Mouse (Mus musculus) midbrain, embryonic 10.5 days (tissue): ENCODE measurements around the gene Traf7. TPM values are rescaled to one million over a fixed set of nuclear protein-coding genes. Genes with fewer than 3 reads are reported as not detected.

Experiments used
- DNase-seq: peaks from one replicate; pipeline ENCODE4 v3.0.0-alpha.2; 2017; ENCODE audit warnings: low spot score
- H3K27ac ChIP-seq: fragments of 300-500 bp; sonication (generic); replicated peaks from 2 replicates; pipeline ENCODE4 v1.5.1; 2016; ENCODE audit warnings: mild to moderate bottlenecking
- H3K27me3 ChIP-seq: fragments of 300-500 bp; sonication (generic); 2 replicates; pipeline ENCODE4 v1.6.1; 2016; ENCODE audit warnings: low read depth, mild to moderate bottlenecking; ENCODE audit not compliant: poor library complexity, severe bottlenecking
- H3K36me3 ChIP-seq: fragments of 300-500 bp; sonication (generic); 2 replicates; pipeline ENCODE4 v1.6.1; 2016; ENCODE audit warnings: mild to moderate bottlenecking, moderate library complexity
- H3K4me1 ChIP-seq: fragments of 300-500 bp; sonication (generic); 2 replicates; pipeline ENCODE4 v1.6.1; 2016
- H3K4me3 ChIP-seq: fragments of 300-500 bp; sonication (generic); 2 replicates; pipeline ENCODE4 v1.5.1; 2016; ENCODE audit warnings: mild to moderate bottlenecking, moderate library complexity
- H3K9me3 ChIP-seq: fragments of 300-500 bp; sonication (generic); replicated peaks from 2 replicates; pipeline ENCODE4 v1.6.1; 2016; ENCODE audit warnings: mild to moderate bottlenecking
- WGBS: fragments of 180-500 bp; shearing (Covaris S2); methylation state at CpG from one replicate; pipeline ENCODE4 v1.1.7; 2016; 5-methylcytosine and 5-hydroxymethylcytosine counted together
- polyA plus RNA-seq: library from polyadenylated mRNA; unstranded; fragments of >200 nt; fragmentation: Nextera tagmentation; extraction: Ambion mirVana; gene quantifications from 2 replicates; pipeline ENCODE4 v1.2.1, GENCODE M21; 2016

Traf7 gene
- polyA plus RNA-seq, 1 experiment from 2014 or later = 110 TPM

DNA sequence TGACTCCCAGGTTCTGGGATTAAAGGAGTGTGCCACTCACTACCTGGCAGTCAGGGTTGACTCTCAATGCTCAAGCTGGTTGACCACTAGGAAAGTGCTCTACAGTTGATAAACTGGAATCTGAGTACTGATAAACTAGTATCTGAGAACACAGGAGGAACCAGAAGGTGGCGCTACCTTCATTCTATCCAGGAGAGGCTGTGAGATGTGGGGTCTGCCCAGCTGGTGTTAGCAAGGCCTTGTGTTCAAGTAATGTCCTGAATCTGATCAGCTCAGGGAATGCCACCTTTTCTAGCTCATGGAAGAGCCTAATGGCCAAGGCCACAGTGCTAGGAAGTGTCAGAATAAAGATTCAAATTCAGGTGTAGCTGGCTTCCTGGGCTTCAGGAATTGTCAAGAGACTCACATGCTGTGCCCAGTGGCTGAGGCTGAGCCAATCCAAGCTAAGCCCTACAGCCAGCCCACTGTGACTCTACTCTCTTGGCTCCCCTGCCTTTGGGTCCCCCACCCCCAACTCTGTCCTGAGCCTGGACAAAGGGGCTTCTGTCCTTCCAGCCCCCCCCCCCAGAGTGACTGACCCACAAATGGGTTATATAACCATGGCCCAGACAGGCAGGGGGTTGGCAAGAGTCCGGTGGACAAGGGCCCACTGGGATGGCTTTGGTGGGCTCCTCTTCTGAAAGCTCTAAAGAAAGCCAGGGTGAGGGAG, 33.0 kb downstream of the Traf7 start:
- no peak overlapping the region for H3K4me3 ChIP-seq
- H3K4me1 ChIP-seq = peaks cover 20% of the 10 kb centered on the region
- peaks cover 39% of the 10 kb centered on the region for H3K36me3 ChIP-seq
- H3K27ac ChIP-seq = 0 out of 2 replicates have a peak overlapping the region, but pooled peaks have one; percentile 28
- DNase-seq = peak; percentile 39
- 46% methylated on average over 2 of the region's 2 CpGs for WGBS
- peaks cover 12% of the 10 kb centered on the region for H3K27me3 ChIP-seq
- no peaks in the 10 kb centered on the region for H3K9me3 ChIP-seq

DNA sequence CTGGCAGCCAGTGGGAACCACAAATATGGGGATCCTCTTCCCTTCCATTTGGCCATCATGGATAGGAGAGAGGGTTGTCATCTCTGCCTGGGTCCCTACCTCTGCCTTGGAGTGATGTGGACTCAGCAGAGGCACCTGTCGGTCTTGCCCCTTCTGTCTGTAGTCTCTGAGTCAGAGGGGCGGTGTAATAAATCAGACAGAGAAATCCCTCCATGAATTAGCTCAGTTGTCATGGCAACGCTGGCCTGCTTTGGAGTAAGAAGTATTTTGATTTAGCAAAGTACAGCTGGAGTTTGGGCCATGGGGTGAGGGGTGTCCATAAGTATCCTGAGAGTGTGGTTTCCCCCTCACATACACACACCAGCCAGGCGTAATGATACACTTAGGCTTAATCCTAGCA, 37.3 kb downstream of the Traf7 start:
- 80% methylated on average over 4 of the region's 4 CpGs for WGBS
- DNase-seq = no peak
- H3K4me3 ChIP-seq = peak overlapping the region; percentile 88; the same call in 1 of the 2 replicates

DNA sequence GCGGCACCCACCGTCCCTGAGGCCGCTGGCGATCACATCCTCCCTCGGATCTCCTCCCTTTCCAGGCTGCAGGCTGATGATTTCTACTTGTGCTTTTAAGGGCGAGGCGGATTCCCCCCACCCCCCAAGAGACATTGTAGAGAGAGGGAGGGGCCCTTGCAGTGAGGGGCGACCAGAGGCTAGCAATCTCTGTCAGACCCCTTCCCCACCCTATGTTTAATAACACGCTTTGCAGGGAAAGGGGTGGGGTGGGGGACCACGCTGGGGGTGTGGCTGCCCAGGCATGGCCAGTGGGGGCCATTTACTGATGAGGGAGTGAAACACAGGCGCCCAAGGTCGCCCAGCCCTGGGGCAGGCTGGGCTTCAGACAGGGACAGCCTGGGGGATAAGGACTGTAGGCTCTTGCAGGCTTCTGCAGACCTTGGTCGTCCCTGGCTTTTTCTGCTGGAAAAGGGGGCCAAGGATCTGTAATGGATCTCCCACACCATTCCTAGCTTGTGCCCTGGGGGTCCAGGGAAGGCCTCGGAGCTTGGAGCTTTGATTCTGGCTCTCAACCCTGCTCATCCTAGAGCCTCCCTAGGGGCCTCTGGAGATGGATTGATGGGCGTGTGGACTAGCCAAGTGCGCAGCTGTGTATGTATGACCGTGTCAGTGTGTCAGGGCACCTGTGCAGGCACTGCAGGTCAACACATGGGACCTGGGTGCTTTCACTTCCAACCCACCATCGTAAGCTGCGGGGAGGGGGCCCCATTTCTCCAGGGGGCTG, 38.3 kb downstream of the Traf7 start:
- peak overlapping the region; percentile 88 for H3K4me3 ChIP-seq
- DNase-seq = no peak
- peaks cover 41% of the 10 kb centered on the region for H3K27me3 ChIP-seq
- WGBS = 21% methylated on average over 19 of the region's 19 CpGs
- H3K27ac ChIP-seq = peak overlapping the region; percentile 91
- no peaks in the 10 kb centered on the region for H3K9me3 ChIP-seq
- H3K36me3 ChIP-seq = no peaks in the 10 kb centered on the region
- peaks cover 44% of the 10 kb centered on the region for H3K4me1 ChIP-seq

More for the DNA sequence above, 37.3 kb downstream of the Traf7 start:
- Histone ChIP-seq H3K27me3 (peaks cover 41% of the 10 kb centered on the region), H3K9me3 (no peaks in the 10 kb centered on the region), H3K4me1 (peaks cover 45% of the 10 kb centered on the region), H3K27ac (no peak overlapping the region), H3K36me3 (no peaks in the 10 kb centered on the region)

DNA sequence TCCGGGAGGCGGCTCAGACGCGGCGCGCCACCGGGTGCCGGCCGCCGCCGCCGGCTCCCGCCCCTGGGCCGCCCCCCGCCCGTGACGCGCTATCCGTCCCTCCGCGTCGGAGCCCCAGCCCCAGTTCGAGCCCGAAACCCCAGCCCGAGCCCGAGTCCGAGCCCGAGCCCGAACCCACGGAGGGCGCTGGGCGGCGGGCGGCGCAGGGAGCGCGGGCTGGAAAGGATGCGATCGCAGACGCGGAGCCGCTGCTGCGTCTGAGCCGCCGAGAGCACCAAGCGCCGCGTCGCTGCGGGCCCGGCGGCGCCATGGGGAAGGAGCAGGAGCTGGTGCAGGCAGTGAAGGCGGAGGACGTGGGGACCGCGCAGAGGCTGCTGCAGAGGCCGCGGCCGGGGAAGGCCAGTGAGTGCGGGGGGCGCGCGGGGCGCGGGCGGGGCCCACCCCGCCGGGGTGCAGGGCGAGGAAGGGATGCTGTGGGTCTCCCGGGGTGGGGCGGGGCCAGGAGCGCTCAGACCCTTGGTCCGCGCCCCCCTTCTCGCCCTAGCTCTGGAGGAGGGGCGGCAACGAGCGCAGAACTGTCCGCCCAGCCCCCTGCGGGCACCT, 39.0 kb downstream of the Traf7 start:
- Histone ChIP-seq H3K27ac (peak overlapping the region; percentile 91), H3K4me3 (peak overlapping the region; percentile 88), H3K9me3 (no peaks in the 10 kb centered on the region), H3K27me3 (peaks cover 41% of the 10 kb centered on the region), H3K4me1 (peaks cover 44% of the 10 kb centered on the region), H3K36me3 (no peaks in the 10 kb centered on the region)
- peak; percentile 69 for DNase-seq
- under 1% methylated on average over 77 of the region's 81 CpGs for WGBS

DNA sequence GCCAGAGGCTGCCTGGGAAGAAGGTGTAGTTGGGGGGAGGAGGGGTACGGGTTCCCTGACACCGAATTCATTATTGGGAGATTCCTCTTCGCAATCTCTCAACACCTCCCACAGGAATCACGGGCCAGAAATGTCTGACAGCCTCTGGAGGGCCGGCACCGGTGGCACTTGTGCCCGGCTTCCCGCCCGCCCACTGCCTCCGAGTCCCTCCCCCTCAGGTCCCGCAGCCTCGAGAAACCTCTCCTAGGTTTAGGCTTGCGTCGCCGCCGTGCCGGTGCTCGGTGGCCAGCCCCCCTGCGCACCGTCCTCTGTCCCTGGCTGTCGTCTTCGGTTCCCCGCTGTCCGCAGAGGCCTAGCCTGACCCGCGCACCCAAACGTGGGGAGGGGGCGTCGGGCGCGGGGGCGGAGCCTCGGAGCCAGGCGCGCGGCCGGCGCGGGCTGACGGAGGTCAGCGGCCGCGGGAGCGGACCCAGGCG, 39.5 kb downstream of the Traf7 start, which contains the start of gene Caskin1:
Caskin1 (plus strand) TSS at position 416 of the 476 bp plus-strand sequence.
- peaks cover 44% of the 10 kb centered on the region for H3K4me1 ChIP-seq
- WGBS = 0% methylated on average over 45 of the region's 45 CpGs
- no peaks in the 10 kb centered on the region for H3K36me3 ChIP-seq
- H3K9me3 ChIP-seq = no peaks in the 10 kb centered on the region
- peak within 1 kb of the TSS; percentile 91 for H3K27ac ChIP-seq
- peak within 1 kb of the TSS; percentile 88 for H3K4me3 ChIP-seq
- peaks cover 41% of the 10 kb centered on the region for H3K27me3 ChIP-seq
- DNase-seq = peak; percentile 55

DNA sequence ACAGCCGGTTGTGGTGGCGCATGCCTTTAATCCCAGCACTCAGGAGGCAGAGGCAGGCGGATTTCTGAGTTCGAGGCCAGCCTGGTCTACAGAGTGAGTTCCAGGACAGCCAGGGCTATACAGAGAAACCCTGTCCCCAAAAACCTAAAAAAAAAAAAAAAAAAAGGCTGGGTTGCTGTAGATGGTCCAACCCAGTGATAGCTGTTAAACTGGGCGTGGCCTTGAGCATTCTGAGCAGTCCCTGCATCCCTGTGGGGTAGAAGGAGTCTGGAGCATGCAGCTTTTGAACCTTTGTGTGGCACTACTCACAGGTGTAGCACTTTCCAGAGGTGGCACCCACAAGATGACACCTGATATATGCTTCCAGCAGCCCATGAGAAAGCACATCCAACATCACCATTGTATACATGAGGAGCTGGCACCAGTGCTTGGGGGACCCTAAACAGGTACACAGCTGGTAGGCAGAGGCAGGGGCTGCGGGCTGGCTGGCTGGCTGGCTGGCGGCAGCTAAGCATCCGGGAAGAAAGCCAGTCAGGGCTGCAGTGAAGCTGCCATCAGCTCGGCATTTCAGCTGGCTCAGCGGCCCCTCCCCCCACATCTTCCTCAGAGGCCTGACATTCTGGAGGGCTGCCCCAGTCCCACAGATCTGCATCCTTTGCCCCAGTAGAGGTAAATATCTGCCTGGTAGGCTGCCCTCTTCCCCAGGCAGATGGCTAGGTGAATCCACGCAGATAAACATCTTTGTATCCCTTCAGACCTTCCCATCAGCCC, 42.5 kb downstream of the Traf7 start:
- peak overlapping the region; percentile 57 for H3K27ac ChIP-seq
- no peaks in the 10 kb centered on the region for H3K36me3 ChIP-seq
- peaks cover 36% of the 10 kb centered on the region for H3K4me1 ChIP-seq
- DNase-seq = no peak
- WGBS = 50% methylated on average over 11 of the region's 11 CpGs
- peak overlapping the region; percentile 27; the same call in 1 of the 2 replicates for H3K4me3 ChIP-seq
- no peaks in the 10 kb centered on the region for H3K9me3 ChIP-seq
- H3K27me3 ChIP-seq = peaks cover 34% of the 10 kb centered on the region

DNA sequence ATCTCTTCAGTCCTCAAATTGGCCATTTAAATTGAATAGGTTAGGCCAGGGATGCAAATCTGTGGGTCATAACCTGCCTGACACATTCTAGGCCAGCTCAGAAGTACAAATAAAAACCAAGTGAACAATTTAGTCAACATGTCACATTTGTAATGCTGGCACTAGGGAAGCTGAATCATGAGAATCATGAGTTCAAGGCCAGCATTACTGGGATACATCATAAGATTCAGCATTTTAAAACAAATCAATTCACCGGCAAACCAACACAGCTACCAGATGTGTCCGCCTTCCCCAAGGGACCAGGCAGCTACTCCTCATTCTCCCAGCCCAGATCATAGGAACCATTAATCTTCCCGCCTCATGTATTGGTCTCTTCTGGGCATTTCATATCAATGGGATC, 44.2 kb downstream of the Traf7 start:
- no peak overlapping the region for H3K4me3 ChIP-seq
- no peak for DNase-seq
- no peaks in the 10 kb centered on the region for H3K36me3 ChIP-seq
- H3K27me3 ChIP-seq = peaks cover 19% of the 10 kb centered on the region
- no peaks in the 10 kb centered on the region for H3K9me3 ChIP-seq
- H3K4me1 ChIP-seq = peaks cover 30% of the 10 kb centered on the region
- no peak overlapping the region for H3K27ac ChIP-seq
- 89% methylated on average over 3 of the region's 3 CpGs for WGBS

DNA sequence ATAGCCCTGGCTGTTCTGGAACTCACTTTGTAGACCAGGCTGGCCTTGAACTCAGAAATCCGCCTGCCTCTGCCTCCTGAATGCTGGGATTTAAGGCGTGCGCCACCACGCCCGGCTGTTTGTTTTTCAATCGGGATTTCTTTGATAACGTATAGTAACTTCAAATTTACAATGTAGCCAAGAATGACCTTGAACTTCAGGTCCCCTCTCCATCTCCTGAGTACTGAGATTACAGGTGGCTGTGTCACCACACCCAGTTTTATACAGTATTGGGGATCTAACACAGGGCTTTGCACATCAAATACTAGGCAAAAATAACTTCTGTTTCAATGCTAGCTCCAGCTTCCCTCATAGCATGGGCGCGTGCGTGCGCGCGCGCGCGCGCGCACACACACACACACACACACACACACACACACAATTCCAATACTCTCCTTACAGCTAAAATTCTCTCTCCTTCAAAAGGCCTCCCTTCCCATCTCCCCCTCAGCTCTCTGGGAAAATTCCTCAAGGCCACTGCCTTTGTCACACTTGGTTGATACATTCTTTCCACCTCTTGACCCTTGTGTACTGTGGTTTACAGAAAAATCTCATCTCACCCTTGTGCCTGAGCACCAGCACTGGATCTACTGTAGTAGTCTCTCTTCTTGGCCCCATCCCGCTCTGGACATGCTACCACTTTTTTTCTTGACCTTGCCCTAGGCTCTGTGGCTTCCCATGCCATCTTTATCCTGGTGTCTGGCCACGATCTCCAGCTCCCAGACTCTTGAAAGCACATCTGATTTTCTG, 46.5 kb downstream of the Traf7 start:
- Histone ChIP-seq H3K27me3 (no peaks in the 10 kb centered on the region), H3K27ac (no peak overlapping the region), H3K36me3 (peaks cover 19% of the 10 kb centered on the region), H3K4me3 (no peak overlapping the region), H3K9me3 (no peaks in the 10 kb centered on the region), H3K4me1 (peaks cover 31% of the 10 kb centered on the region)
- DNase-seq = no peak
- WGBS = 94% methylated on average over 20 of the region's 20 CpGs

GRCm38 (mm10) chr17:24480201-24480826, 47.4 kb downstream of the Traf7 start:
- Histone ChIP-seq H3K4me3 (peak overlapping the region; percentile 87; the same call in 1 of the 2 replicates), H3K36me3 (peaks cover 28% of the 10 kb centered on the region), H3K27ac (0 out of 2 replicates have a peak overlapping the region, but pooled peaks have one; percentile 33), H3K27me3 (no peaks in the 10 kb centered on the region), H3K4me1 (peaks cover 27% of the 10 kb centered on the region), H3K9me3 (no peaks in the 10 kb centered on the region)
- no peak for DNase-seq
- 49% methylated on average over 3 of the region's 3 CpGs for WGBS

GRCm38 (mm10) chr17:24479431-24479830, 48.3 kb downstream of the Traf7 start:
- Histone ChIP-seq H3K9me3 (no peaks in the 10 kb centered on the region), H3K36me3 (peaks cover 37% of the 10 kb centered on the region), H3K27me3 (no peaks in the 10 kb centered on the region), H3K27ac (peak overlapping the region; percentile 98), H3K4me1 (peaks cover 24% of the 10 kb centered on the region), H3K4me3 (peak overlapping the region; percentile 87)
- WGBS = 36% methylated on average over 1 of the region's 1 CpGs
- DNase-seq = no peak

DNA sequence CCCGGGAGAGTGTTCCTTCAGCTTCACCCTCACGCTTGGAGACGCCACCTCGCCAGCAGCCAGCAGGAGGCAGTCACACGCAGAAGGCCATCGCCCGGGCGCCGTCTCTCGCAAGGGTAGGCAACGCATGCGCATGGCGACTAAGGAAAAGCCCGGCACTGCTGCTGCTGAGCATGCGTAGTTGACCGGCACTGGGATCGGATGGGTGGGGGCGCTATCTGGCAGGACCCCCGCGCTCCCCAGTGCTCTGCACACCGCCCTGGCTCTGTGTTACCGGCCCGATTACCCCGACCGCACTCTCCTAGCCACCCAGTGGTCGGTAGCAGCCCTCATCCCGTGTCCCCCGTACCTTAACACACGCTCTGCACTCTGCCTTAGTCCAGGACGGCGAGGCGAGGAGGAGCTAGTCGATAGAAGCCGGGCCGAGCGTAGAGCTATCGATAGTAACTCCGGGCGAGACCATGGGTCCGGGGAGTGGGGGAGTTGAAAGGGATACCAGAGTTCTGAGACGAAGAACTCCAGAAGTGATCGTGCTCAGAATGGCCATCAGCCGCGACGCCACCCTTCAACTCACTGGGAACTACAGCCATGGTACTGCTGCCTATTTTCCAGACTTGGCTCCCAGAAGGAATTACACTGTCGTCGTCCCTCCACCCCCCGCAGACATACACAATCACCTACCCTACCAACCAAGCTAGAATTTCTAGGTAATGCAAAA, 48.9 kb downstream of the Traf7 start, which contains the start of gene Mlst8:
Mlst8 (minus strand) TSS at position 416 of the 718 bp plus-strand sequence.
- Histone ChIP-seq H3K36me3 (peaks cover 43% of the 10 kb centered on the region), H3K27me3 (no peaks in the 10 kb centered on the region), H3K27ac (peak within 1 kb of the TSS; percentile 98), H3K9me3 (no peaks in the 10 kb centered on the region), H3K4me3 (peak within 1 kb of the TSS; percentile 87), H3K4me1 (peaks cover 24% of the 10 kb centered on the region)
- WGBS = under 1% methylated on average over 48 of the region's 48 CpGs
- peak; percentile 98 for DNase-seq
